Mouse (Mus musculus): ENCODE data around the gene Traf4.

Traf4 gene

GRCm38 (mm10) chr11:78167257-78167959, 2.0 kb upstream of the Traf4 start:
- in situ Hi-C loops (cut with MboI) = no loop called here

GRCm38 (mm10) chr11:78166640-78167039, 1.3 kb upstream of the Traf4 start:
- in situ Hi-C loops (cut with MboI) = no loop called here

GRCm38 (mm10) chr11:78166161-78166560, 772 bp upstream of the Traf4 start:
- in situ Hi-C loops (cut with MboI) = no loop called here

- in situ Hi-C loops (cut with MboI) = no loop called here
These were observed 346 bp upstream of the Traf4 start for GRCm38 (mm10) chr11:78165761-78166109.

GRCm38 (mm10) chr11:78164604-78164923, 825 bp downstream of the Traf4 start:
- in situ Hi-C loops (cut with MboI) = no loop called here

GRCm38 (mm10) chr11:78163681-78164603, 1.4 kb downstream of the Traf4 start:
- in situ Hi-C loops (cut with MboI) = no loop called here

- in situ Hi-C loops (cut with MboI) = no loop called here
These were observed 2.3 kb downstream of the Traf4 start for GRCm38 (mm10) chr11:78163045-78163444.

GRCm38 (mm10) chr11:78162504-78162903, 2.9 kb downstream of the Traf4 start:
- in situ Hi-C loops (cut with MboI) = no loop called here

GRCm38 (mm10) chr11:78161968-78162367, 3.4 kb downstream of the Traf4 start:
- in situ Hi-C loops (cut with MboI) = no loop called here

GRCm38 (mm10) chr11:78161169-78161568, 4.2 kb downstream of the Traf4 start:
- in situ Hi-C loops (cut with MboI) = no loop called here

GRCm38 (mm10) chr11:78160675-78161074, 4.7 kb downstream of the Traf4 start:
- in situ Hi-C loops (cut with MboI) = no loop called here

GRCm38 (mm10) chr11:78160171-78160570, 5.2 kb downstream of the Traf4 start:
- in situ Hi-C loops (cut with MboI) = no loop called here

- in situ Hi-C loops (cut with MboI) = no loop called here
These were observed 5.8 kb downstream of the Traf4 start for GRCm38 (mm10) chr11:78159557-78159956.

GRCm38 (mm10) chr11:78159096-78159495, 6.3 kb downstream of the Traf4 start:
- in situ Hi-C loops (cut with MboI) = no loop called here

GRCm38 (mm10) chr11:78156156-78156699, 9.2 kb downstream of the Traf4 start:
- in situ Hi-C loops (cut with MboI) = no loop called here

GRCm38 (mm10) chr11:78155674-78156073, 9.7 kb downstream of the Traf4 start:
- in situ Hi-C loops (cut with MboI) = no loop called here

- in situ Hi-C loops (cut with MboI) = no loop called here
These were observed 11.6 kb downstream of the Traf4 start for GRCm38 (mm10) chr11:78153778-78154177.

- in situ Hi-C loops (cut with MboI) = no loop called here
These were observed 12.8 kb downstream of the Traf4 start for GRCm38 (mm10) chr11:78152299-78153231.

GRCm38 (mm10) chr11:78151161-78151560, 14.2 kb downstream of the Traf4 start:
- in situ Hi-C loops (cut with MboI) = no loop called here

- in situ Hi-C loops (cut with MboI) = no loop called here
These were observed 18.5 kb downstream of the Traf4 start for GRCm38 (mm10) chr11:78146707-78147543.

GRCm38 (mm10) chr11:78146168-78146567, 19.2 kb downstream of the Traf4 start:
- in situ Hi-C loops (cut with MboI) = no loop called here

Measured in mature B cell (primary cell).